Mouse (Mus musculus) layer of hippocampus, postnatal 36 days (tissue): ENCODE measurements at regions not wholly inside any gene's neighbourhood (a gene's known extent, or its start where the extent isn't known, plus 50 kb on each side); places are given as distances from the start of the nearest gene placed in this dataset.
"Not testable (repeated sequence)": the region's sequence is repeated elsewhere in the genome, so short reads cannot be mapped to it uniquely, and the experiment has no call there.

Experiments
- DNase-seq, 2 experiments: peaks; one replicate each; pipeline ENCODE4 v3.0.0; 2022

DNA sequence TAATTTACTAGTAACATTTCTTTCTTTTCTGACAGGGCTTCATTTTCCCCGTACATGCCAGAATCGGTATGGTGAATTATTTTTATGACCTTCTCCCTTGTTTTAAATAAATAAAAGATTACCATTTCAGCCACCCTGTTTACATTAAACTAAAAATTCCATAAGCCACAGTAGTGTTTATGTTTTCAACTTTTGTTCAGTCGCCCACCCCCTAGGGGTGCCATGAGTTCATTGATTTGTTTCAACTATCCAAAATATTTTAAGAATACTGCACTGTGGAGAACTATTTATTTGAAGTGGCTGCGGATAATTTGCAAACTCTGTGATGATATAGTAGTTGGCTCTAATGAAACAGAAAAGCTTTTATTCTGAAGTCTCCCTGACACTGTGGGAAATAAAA, 132.9 kb downstream of the Tfec start:
- no peak for DNase-seq

DNA sequence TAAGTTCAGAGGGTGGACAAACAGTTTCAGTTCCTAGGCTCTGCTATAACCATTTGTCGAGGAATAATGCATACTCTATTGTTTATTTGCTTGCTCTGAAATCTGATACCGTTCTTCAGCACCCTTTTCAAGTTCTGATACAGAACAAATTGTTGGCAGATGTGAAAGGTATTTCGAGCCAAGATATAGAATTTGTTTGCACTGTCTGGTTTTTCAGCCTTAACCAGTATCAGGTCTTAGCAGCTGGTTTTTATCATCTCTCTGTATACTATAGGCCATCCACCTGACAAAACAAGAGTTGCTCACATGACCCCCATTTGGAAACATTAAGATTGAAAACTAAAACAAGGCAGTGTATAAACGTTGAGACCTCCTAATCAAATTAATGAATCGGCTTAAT, 133.5 kb downstream of the Tfec start:
- no peak for DNase-seq

DNA sequence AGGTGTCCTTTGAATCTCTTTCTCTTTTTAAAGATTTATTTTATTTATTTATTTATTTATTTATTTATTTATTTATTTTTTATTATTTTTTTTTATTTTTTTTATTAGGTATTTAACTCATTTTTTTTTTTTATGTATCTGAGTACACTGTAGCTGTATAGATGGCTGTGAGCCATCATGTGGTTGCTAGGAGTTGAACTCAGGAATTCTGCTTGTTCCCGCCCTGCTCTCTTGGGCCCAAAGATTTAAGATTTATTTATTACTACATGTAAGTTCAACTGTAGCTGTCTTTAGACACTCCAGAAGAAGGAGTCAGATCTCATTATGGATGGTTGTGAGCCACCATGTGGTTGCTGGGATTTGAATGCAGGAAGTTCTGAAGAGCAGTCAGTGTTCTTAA, 143.2 kb downstream of the Tfec start:
- DNase-seq = not testable (repeated sequence)

DNA sequence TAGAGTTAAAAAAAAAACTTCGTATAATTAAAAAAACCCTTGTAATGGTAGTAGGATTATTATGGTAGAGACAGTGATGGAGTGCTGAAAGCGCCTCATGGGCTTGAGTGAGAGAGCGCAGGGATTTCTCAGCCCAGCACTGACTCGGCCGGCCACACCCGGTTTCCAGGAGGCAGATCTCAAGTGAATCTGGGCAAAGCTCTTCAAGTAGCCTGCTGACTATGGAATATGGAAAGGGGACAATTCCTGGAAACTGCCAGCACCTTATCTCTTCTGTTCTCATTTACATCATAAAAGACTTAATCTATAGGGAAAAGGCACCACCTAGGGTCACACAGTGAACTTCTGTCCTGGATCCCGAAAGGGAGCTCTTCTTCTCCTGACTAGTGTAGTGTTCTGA, 165.1 kb downstream of the Tfec start:
- no peak for DNase-seq

DNA sequence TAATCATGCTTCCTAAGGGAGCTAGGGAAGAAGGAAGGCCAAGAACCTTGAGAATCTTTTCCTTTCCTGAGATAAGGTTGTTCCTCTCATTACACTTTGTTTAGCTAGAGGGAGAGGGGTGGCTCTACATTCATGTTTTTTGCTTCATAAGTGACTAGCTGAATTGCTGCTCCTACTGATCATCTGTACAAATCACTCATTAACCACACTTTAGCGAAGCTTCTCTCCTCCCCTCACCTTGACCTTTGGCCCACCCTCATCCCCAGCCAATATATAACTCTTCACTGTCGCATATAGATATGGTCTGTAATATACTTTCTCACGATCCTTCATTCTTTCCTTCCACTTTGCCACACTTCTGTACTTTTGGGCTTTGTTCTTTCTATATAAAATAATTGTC, 166.1 kb downstream of the Tfec start:
- DNase-seq = no peak

DNA sequence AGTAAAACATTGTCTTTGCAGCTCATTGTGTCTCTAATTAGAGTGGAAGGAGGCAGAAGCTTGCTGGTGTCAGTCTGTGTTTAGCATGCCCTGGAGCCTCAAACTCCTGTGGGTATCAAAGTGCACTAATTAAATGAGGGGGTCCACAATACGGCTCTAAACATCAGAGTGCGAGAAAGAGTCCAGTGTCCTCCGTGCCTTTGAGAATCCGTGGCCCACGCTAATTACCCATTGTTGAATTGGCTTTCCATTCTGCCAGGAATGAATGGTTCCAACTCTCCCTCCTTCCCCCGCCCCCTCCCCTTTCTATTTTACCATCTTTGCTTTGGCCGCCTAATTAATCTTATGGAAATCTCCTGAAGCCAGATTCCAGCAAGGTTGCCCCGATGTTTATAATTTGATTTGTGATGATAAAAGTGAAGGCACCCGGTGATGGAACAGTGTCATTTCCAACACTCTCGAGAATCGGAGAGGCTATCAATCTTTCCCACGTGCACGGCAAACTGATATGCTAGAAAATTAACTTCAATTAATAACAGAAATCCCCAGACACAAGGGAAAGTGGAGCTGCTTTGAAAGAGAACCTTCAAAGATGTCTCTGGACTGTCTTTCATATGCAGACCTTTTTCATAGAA, 170.9 kb downstream of the Tfec start:
- DNase-seq = no peak

DNA sequence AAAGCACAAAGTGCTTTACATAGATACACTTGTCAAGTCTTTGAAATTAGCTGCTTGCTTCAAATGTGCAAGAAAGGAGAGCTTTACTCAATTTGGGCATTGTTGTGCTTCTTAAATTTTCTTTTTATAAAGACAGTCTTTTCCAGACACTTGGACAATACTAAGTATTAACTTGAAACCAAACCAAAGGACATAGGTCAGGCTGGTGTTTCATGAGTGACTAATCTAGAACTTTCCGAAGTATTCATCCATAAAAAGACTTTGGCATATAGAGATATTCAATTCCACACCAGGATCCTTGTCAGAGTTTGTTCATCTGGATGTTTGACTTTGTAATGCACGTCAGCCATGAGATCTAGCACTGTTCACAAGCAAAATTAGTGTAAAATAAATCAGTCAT, 173.0 kb downstream of the Tfec start:
- DNase-seq = no peak

DNA sequence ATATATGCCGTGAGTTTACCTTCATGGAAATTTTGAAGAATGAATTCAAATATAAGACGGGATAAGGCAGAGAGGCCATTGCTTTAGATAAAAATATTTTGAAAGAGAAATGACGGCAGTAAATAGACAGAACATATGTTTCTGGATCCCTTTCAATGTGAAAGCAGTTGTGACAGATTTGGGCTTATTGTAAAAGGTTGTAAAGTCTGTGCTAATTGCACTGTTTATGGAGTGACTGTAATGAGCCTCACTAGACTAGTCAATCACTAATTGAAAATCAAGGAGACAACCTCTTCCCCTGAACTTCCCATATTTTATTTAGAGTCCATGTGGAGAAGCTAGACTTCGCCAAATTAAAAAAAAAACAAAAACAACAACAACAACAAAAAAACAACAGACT, 193.7 kb downstream of the Tfec start:
- DNase-seq = no peak

GRCm38 (mm10) chr6:16703412-16703746, 194.9 kb downstream of the Tfec start:
- DNase-seq = no peak

DNA sequence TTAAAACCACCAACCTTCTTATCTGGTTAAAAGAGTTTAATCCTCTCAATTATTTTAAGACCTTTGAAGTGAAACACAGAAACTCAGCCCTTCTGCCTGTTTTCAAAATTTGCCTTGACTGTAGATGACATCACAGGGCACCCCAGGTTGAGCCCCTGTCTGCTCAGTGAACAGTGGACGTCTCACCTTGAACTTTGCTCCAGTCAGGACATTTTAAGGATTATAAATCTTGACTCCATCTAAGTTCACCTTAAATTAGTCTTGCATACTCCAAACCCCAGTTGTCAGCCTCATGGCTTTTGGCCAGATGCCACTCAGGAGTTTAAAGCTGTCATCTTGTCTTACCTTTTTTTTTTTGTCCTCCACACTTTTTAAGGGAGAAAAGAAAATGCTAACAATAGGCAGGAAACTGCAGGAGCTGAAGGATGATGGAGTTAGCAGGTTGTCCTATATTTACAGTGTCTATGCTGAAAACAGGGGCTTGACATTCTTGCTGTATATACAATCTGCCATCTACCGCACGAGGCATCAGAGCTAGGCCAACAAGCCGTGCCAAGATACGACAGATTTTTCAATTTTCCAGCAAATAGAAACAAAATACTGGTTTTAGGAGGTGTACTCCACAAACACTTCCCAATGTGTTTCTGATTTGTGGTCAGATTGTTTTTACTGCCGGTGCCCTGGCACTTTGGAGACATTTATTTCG, 195.4 kb downstream of the Tfec start:
- no peak for DNase-seq

DNA sequence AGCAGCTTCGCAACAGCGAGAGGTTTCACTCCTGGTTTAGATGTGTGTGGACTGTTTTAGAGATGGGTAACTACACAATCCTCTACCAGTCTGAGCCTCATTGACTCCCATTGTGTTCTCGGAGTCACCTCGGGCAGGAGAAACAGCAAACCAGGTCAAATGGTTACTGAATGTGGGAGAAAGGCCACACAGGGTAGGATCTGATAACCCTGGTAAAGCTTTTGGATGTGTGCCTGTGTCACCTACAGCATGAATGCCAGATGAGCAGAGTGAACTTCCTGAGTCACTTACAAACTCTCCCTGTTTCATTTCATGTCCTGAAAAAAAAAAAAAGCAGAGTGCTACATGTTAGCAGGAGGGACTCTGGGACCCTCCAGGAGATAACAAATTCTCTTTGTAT, 201.0 kb downstream of the Tfec start:
- no peak for DNase-seq

- DNase-seq = no peak
Observed at GRCm38 (mm10) chr6:16668004-16668403, 230.2 kb downstream of the Tfec start.

DNA sequence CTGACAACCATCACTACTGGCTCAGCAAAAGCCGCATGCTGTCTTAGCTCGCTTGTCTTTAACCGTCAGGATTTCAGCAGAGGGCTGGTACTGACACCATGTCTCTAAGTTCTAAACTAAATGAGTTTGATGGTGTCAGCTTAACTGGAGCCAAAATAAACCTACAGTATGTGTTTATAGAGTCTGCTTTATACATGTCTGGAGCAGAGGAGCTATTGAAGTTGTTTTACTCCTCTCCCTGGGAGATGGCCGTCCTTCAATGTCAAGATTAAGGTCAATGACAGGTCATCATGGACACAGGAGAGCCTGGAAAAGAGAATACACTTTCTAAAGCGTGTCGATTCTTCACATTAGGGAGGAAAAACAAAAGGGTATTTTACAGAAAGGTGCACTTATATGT, 231.0 kb downstream of the Tfec start:
- DNase-seq = no peak

DNA sequence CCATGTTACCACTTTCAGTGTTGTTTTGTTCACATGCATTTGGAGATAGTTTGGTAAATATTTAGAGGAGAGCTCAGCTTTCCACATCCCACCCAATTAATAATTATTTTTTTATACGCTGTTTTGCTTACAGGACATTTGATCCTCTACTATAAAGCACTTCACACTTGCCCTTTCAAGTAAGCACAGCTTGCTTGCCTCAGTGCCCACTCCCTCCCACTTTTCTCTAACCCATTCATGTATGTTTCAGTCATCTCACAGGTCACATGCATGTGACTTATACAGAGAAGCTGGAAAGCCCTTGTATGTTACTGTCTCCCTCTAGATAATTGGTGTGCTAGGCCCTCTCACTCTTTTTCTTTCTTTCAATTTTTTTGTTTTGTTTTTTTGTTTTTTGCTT, 252.0 kb downstream of the Tfec start:
- no peak for DNase-seq

GRCm38 (mm10) chr6:16643519-16643918, 254.7 kb downstream of the Tfec start:
- DNase-seq = no peak

GRCm38 (mm10) chr6:16636736-16637304, 261.4 kb downstream of the Tfec start:
- DNase-seq = no peak

GRCm38 (mm10) chr6:16636108-16636507, 262.1 kb downstream of the Tfec start:
- no peak for DNase-seq

DNA sequence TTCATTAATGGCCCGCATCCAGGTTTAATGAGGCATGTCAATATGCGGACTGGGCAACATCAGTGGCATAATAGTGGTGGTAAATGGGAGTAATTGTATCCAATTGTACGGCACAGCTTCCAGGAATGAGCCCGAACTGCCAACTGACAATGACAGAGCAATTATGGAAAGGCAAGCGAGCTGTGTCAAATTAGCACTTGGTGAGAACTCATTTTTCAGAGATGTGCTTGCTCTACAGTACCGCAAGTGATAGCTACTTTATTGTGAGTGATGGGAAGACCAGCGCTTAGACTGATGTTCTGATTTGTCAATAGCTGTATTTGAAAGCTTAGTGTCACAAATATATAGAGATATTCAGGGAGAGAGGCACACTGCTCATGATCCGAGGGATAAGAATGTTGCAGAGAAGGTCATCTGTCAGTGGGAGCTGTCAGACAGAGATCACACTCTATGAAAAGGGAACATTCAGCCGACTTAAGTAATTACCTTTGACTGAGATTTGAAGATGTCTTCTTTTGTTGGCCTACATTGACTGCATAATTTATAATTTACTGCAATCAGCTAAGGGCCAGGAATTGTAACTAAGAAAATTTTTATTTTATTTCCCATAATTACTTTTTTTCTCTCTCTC, 290.7 kb downstream of the Tfec start:
- DNase-seq = no peak

DNA sequence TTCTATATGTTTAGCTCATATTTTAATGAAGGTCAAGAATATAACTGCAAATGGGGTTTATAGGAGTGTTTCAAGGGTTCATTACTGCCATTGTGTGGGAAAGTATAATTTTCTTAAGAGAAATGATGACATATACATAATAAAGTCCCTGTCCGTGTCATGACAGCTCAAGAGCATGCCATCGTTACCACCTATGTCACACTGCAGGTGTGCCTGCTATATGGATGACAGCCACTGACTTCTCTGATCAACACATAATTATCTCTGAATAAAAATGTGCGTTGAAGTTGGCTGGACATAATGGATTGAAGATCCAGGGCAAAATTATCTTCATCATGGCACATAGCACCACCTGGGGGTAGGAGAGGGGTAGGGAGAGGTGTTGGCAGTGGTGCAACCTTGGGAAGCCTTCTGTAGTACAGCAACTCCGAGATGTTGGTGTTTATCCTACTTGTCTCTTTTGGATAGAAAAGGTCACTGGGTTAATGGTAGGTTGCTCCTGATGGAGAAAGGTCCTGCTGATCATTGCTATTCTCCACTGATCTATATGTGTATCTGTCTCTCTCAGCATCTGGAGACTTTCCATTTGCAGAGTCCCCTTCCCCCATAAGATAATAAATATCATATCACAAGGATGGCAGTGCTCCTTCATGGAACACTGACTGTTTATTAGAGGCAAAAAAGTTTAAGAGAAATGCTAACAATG, 291.4 kb downstream of the Tfec start:
- no peak for DNase-seq

DNA sequence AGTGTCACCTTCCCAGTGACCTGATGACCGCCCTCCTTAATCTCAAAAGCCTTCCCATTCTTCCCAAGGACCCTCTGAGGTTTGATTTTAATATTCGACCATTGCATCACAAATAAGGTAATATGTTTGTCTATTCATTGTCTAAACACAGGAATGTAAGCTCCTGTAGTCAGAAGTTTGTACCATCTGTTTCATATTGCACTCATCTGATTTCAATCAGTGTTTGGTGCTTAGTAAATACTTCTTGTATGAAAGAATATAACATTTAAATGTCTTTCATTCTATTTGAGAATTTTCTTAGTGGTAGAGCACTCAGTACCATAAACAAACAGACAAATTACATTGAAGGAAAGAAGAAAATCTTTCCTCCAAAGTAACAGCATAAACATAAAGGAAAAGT, 305.8 kb downstream of the Tfec start:
- no peak for DNase-seq

DNA sequence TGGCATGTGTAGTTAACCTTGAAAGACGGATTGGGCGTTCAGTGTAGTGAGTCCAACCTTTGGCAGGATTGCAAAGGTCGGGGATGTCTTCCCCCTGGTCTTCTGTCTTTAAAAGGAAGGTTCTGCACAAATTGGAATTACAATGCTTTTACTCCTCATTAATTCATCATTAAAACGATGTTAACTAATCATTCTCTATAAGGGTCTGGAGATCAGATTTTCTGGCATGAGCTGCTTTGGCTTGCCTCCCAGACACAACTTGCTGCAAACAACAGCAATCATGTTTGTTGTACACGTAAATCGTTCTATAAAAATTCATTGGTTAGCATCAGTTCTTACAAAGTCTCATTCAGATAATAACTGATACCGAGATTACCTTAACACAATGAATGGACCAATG, 315.9 kb downstream of the Tfec start:
- DNase-seq = no peak

DNA sequence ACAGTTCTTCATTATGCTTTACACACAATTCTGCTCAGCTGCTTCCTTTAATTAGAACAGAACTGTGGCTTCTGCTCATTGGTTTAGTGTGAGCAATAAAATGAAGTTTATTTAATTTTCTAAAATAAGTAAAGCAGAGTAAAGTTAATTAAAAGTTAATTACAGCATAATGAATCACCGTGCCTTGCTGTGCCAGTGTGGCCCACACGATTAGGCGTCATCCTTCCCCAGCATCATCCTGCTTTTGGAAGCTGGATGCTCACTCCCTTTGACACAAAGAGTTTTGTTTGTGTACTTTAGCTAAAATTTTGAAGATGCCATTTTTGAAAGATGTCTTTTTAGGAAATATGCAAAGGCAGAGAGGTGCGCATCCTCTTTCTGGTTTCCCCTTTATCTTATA, 316.4 kb downstream of the Tfec start:
- no peak for DNase-seq

GRCm38 (mm10) chr6:16575875-16576274, 322.4 kb downstream of the Tfec start:
- no peak for DNase-seq
